Mouse (Mus musculus) frontal cortex, postnatal 25 days (tissue): ENCODE data around the gene Mlip.
A peak's percentile ranks its signal among the peaks of the same experiment; 100 is the strongest.

Experiments
- DNase-seq, 2 experiments: peaks; one replicate each; pipeline ENCODE4 v3.0.0; 2022; ENCODE audit warnings: low spot score in 2 of 2

The Mlip gene

GRCm38 (mm10) chr9:77347704-77348103 is 5.1 kb downstream of the Mlip start:
- DNase-seq = no peak

DNA sequence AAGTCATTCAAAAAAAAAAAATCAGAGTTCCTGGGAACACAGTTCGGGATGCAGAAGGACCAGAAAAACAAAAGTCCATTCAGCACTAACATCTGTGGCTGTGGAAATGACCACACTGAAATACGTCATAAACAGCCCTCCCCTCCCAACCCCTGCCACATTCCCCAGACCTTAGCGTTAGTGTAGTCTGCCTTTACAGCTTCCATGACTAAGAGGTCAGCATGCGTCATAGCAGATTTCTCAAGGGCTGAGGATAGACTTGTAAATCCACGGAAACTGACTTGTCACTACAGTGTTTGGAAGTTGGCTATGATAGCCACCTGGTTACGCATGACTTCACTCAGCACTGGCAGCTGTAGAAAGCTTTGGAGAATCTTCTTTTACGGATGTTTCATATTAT is 8.5 kb downstream of the Mlip start:
- DNase-seq = no peak

DNA sequence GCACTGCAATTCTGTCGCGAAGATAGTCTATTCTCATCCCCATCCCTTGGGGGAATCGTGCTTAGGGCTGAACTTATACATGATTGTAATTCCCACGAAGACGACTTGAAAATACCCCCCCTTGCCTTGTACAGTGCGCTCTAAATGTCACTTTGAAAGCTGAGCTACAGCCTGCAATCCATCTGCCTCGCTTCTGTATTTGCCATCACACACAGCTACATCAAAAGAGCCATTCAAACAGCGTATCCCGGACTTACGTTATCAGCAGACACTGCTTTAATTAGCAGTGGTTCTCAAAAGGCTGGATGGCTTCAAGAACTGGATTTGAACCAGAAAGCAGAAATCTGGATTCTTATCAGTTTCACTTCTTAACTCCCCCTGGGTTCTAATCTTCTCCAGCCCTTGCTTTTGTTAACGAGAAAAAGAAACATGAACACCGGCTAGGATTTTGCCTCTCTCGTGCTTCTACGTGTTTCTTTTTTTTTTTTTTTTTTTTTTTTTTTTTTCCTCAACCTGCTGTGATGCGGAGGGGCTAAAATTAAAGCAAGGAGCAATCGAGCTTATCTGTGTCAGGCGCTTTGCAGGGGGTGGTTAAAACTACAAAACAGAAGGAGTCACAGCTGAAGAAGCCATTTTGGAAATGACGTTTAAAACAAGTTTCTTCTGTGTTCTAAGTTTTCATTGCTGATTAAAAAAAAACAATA is 12.5 kb downstream of the Mlip start:
- peak; percentile 5 to 10 for DNase-seq

DNA sequence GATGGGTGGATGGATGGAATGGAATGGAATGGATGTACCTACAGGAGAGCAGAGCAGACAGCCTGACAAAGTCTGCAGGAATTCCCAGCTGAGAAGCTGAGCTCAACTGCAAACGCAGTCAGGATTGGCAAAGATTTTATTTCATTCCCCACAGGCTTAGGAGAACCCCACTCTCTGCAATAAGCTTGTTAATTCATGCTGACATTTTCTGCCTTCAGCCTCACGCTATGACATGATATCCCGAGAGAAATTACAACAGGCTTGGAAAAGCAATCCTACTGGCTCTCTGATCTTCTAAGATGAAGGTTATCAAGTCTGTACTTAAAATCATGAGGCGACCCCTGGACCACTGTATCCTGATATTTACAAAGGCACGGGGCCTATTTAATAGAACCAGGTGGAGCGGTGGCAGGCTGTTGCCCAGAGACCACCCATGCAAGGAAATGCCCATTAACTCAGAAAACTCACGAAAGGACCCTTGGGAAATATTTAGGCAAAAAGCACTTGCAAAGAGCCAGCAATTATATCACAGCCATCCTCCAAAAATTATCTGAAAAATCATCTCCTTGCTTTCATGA is 13.1 kb downstream of the Mlip start:
- DNase-seq = no peak

GRCm38 (mm10) chr9:77335370-77335769 is 17.4 kb downstream of the Mlip start:
- no peak for DNase-seq

- no peak for DNase-seq
Observed at GRCm38 (mm10) chr9:77318346-77318745, 34.4 kb downstream of the Mlip start.

DNA sequence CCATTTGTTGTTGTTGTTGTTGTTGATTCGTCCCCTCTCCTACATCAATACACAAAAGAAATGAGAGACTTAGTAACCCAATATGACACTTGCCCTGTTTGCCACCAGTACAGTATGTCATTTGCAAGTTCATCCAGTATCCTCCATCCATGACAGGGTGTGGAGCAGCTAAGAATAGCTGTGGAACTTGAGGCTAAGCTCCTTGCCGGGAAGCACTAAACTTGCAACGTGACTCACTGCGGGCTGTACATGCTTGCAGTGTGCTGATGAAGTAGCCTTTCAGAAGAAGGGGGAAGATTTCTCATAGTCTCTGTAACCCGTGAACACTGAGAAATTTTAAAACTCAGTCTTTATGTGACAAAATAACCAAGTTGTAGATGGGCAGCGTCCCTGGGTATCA is 42.2 kb downstream of the Mlip start:
- no peak for DNase-seq

DNA sequence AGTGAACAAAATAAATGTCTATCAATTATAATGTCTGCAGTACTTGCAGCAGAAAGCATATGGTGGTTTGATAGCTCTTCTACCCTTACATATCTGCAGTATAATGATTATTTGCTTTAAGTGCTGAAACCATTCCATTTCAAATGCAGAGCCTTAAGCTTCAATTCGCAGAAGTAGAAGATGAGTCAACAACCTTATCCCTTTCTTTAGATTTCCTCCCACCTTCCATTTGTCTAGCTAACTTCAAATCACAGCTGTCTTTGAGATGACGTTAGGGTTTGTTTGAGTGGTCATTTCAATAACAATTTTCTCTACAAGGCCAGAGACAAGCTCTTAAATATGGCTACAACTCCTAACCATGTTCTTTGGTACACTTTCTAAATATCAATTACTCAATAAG is 47.4 kb downstream of the Mlip start:
- no peak for DNase-seq

DNA sequence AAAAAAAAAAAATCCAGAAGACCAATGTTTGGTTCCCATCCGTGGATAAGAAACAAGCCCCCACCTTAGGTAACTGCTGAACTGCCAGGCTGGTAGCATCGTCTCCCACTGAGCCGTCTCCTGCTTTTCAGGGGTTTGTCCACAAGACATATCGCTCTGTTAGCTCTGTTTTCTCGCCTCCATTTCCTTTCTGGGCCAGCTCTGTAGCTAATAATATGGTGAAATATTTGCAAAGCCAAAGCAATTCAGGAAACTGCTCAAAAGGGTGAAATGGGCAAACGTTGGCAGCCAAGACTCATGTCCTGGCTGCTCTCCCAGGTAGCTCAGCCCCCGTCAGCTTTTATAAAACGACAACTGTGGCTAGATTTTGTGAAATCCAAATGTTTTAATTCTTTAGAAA is 50.4 kb downstream of the Mlip start:
- no peak for DNase-seq

DNA sequence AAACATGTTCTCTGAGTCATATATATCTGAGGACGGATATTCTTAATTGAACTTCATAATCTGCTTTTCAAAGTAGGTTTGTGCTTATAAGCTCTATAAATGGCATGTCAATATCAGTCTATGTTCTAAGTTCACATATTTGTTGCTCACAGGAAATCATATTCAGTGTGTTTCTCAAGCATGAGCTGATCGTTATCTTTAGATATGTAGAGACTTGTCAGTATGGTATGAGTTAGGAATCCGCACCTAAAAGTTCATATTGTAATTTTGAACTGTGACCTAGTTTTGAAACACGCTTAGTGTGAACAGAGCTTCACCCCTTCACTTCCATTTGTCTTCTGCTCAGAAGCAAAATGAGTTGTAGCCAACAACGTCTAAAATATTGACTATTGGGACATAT is 64.8 kb downstream of the Mlip start:
- no peak for DNase-seq

DNA sequence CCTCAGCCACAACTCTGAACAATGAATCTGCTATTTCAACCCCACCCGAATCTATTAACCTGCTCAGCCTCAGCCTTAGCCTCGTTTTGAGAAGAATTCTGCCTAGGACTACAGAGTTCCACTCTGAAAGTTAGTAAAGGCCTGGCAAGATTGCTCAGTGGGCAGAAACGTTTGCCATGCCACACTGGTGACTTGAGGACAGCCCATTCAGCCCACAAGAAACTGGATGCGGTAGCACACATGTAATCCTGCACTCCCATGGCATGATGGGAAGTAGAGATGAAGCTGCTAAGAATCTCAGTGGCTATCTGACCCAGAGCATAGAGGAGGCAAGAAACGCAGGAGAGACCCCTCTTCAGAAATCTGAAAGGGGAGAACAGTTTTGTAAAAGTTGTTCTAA is 73.4 kb downstream of the Mlip start:
- DNase-seq = no peak

DNA sequence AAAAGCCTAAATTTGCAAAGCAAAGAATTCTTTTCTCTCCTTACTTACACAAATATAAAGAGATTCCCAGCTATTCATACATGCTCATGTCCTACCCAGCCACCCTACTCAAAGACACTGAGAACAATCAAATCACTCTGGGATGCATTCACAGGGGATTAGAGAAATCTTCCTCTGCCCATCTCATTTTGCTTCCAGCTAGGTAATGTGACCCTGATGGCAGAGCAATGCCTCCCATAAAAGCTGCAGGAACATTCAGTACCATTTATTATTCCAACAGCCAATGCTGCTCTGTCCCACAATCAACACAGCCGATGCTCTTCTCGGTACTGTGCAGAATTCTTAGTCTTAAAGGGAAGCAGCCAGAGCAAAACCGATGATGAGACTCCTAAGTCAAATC is 74.7 kb downstream of the Mlip start:
- no peak for DNase-seq

DNA sequence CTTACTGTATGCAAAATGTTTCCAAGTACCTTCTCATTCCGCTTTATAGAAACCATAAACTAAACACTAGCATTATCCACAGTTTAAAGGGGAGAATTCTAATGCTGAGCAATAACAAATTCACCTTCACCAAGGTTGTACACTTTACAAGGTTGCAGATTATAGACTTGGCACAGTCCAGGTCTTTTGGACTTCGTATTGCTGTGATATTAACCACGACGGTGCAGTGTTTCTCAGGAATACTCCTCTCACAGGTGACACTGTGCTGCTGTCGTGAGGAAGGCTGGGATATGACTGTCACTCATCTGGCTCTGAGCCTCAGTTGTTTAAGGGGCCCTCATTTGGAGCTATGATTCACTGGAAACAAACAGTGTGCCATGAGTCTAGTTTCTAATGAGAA is 75.5 kb downstream of the Mlip start:
- DNase-seq = no peak

GRCm38 (mm10) chr9:77276451-77277154 is 76.2 kb downstream of the Mlip start:
- DNase-seq = no peak

- no peak for DNase-seq
Observed at GRCm38 (mm10) chr9:77272727-77273126, 80.0 kb downstream of the Mlip start.

DNA sequence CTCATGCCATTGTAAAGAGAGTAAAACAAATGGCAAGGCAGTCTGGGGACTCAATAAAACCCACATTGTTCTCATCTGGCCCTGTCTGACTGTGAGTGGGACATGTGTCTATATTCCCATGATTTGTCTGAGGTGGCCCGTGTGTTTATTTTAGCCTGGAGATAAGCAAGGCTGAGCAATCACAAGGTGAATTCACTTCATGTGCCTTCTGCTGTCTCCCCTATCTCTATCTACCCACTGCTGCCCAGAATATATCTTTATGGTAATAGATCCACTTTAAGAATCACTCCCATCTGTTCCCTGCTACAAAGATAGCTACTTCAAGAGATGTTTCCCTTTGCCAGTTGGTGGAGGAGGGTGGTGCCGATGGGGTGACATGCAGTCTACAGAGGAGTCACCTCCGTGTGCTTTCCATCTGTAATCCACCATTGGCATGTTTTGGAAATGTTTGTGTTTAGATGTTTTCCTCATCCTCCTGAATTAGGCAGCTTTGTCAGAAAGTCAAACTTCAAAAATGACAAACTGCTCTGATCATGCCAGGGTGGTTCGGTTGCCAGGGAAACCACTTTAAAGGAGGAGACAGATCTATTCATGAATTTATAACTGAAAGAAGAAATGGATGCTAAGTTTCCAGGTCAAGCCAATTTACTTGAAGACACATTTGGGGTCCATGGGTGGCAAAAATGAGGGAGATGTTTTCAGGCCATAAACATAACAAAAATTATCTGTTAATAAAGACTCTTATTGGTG is 87.3 kb downstream of the Mlip start:
- DNase-seq = peak in 1 of 2 experiments; percentile 33

GRCm38 (mm10) chr9:77259052-77259451 is 93.7 kb downstream of the Mlip start:
- no peak for DNase-seq

DNA sequence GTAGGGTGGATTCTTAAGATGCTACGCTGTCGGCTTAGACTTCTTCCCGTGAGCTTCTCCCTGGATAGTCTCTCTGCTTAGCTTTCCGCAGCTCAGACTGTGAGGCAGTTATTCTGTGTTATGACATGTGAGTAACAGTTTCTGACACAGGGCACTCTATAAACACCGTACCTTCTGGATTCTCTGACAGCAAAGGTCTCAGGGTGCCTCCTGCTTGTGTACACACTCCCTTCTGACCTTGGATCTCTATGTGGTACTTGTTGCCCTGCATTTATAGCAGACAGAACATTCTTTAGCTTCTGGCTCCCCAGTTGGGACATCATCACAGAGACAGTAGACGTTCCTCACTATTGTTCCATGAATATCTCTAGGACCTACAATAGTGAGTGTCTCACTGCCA is 94.5 kb downstream of the Mlip start:
- DNase-seq = no peak

DNA sequence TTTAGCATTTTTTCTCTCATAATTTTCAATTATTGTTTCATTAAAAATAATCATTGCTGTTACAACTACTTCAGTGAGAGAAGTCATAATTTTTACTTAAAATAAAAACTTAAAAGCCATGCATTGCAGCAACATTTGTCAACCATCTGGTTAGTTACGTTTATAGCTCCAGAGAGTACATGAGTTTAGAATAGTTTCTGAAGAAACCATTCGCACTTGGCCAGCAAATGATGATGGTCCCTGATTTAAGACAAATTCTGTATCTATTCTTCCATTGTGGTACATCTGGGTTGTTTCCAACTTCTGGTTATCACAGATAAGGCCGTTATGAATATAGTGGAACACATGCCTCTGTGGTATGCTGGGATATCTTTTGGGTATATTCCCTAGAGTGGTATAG is 98.3 kb downstream of the Mlip start:
- DNase-seq = no peak

DNA sequence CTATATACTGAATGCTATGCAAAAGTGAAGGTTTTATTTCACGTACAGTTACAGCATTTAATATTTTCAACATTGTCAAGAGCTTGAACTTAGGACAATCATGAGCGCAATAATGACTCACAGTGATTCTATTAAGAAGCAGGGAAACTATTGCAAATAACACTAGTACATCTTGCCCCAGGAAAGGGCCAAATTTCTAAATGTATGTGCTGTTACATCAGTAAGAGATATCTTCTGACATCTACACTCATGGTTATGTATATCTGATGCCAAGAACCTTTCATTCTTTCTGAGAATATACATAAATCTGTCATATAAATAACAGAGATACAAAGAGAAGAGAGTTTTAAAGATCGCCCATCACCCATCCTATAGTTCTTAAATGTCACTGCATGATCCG is 100.0 kb downstream of the Mlip start:
- no peak for DNase-seq

GRCm38 (mm10) chr9:77252134-77252533 is 100.6 kb downstream of the Mlip start:
- peak in 1 of 2 experiments; percentile 18 for DNase-seq

- peak; percentile 21 to 34 for DNase-seq
Observed at GRCm38 (mm10) chr9:77251511-77252112, 101.2 kb downstream of the Mlip start.
